Mouse (Mus musculus): ENCODE measurements around the gene Ube2d1.

GRCm38 (mm10) chr10:71267511-71267910 is 17.6 kb downstream of the Ube2d1 start:
- TF ChIP-seq TAL1 (IDR thresholded peaks at IDR 0.05; ENCODE audit: low read length) (no peak), ZC3H11A (IDR thresholded peaks at IDR 0.05; ENCODE audit: low read depth, low read length) (no peak), GATA1 (IDR thresholded peaks at IDR 0.05; ENCODE audit: low read depth, low read length) (no peak), POLR2A (IDR thresholded peaks at IDR 0.05; ENCODE audit: control insufficient read depth in 1 of 2, insufficient read depth in 1 of 2, low read depth in 1 of 2, low read length in 2 of 2, poor library complexity in 1 of 2) (no peak), GABPA (IDR thresholded peaks at IDR 0.05; ENCODE audit: low read depth, low read length) (no peak), USF1 (IDR thresholded peaks at IDR 0.05; ENCODE audit: low read depth, low read length) (no peak), E2F4 (IDR thresholded peaks at IDR 0.05; ENCODE audit: borderline replicate concordance, low read depth, low read length) (no peak), EP300 (IDR thresholded peaks at IDR 0.05; ENCODE audit: low read depth in 1 of 2, low read length in 2 of 2) (no peak)

Data from MEL (cell line).